Mouse (Mus musculus): ENCODE data around the gene Ogfod1. TPM values are rescaled to one million over a fixed set of nuclear protein-coding genes. Genes with fewer than 3 reads are reported as not detected.

The Ogfod1 gene
- total RNA-seq (2014; fragmentation: Nextera tagmentation) = 17.2 and 19.0 TPM in 2 replicates
- 8.4 and 11.3 TPM in 2 replicates for total RNA-seq (2017)

- ATAC-seq (replicated peaks; ENCODE audit: low FRiP score, low TSS enrichment, poor library complexity, severe bottlenecking) = peak; percentile 97
Measured at GRCm38 (mm10) chr8:94036944-94037524, at the start of gene Ogfod1, which contains the start of gene Nudt21. TSS of gene Ogfod1 (plus strand) at chr8:94037198. TSS of gene Nudt21 (minus strand) at chr8:94037031.

DNA sequence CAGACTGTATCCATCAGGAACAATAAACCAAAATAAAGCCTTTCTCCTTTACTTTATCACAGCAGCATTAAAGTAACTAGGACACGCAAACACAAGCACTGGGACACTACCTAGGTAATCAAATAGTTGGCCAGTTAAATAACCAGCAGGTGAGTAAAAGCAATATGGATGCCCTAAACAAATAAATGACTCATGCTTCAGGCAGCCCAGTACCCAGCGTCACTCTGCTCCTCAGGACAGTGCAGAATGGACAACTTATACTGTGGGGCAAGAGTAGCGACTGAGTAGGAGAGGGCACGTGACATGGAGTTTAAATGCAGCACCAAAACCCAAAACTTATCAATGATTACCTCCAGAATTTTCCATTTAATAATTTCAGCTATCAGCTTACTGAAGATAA is 47.3 kb upstream of the Ogfod1 start:
- ATAC-seq (replicated peaks; ENCODE audit: low FRiP score, low TSS enrichment, poor library complexity, severe bottlenecking) = no peak

GRCm38 (mm10) chr8:93998961-93999360 is 38.0 kb upstream of the Ogfod1 start:
- no peak for ATAC-seq (replicated peaks; ENCODE audit: low FRiP score, low TSS enrichment, poor library complexity, severe bottlenecking)

DNA sequence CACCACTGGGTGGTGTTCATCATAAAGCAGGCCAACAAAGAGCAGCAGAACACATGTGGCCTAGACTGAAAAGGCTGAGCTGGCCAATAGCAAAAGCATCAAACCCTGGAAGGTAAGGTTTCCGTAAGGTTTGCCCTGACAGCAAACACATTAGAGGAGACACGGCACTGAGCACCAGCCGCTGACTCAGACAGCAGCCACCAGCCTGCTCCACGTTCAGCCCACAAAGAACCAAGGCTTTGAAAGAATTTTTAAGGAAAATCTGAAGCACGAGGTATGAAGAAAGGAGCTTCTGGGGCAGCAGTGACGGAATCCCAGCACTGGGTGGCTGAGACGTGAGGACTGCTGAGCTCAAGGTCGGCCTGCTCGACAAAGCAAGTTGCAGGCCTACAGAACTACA is 32.9 kb upstream of the Ogfod1 start:
- 0 out of 2 replicates have a peak, but pooled peaks have one; percentile 34 for ATAC-seq (replicated peaks; ENCODE audit: low FRiP score, low TSS enrichment, poor library complexity, severe bottlenecking)

DNA sequence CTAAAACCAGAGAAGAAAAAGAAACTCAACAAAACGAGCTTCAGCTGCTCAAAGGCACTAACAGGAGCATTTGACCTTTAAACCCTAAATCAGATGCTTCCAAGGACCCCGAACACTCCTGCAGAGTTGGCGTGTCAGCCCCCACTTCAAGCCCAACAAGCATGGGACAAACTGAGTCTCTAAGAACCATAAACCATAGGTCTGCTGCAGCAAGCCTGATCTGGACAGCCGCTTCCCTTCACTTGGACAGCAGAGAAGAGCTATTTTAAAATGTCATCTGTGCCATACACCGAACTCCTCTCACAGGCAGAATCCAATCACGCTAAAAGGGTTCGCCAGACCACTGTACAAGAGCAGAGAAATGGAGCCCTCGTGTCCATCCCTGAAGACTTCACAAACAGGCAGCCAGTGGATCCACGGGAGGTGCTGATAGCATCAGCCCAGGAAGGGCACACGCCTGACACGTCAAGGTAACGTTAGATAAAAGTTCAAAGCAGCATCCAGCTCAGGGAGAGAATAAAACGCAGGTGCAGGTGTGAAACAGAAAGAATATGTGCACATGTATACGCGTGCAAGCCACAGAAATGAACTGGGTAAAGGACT is 27.7 kb upstream of the Ogfod1 start:
- no peak for ATAC-seq (replicated peaks; ENCODE audit: low FRiP score, low TSS enrichment, poor library complexity, severe bottlenecking)

DNA sequence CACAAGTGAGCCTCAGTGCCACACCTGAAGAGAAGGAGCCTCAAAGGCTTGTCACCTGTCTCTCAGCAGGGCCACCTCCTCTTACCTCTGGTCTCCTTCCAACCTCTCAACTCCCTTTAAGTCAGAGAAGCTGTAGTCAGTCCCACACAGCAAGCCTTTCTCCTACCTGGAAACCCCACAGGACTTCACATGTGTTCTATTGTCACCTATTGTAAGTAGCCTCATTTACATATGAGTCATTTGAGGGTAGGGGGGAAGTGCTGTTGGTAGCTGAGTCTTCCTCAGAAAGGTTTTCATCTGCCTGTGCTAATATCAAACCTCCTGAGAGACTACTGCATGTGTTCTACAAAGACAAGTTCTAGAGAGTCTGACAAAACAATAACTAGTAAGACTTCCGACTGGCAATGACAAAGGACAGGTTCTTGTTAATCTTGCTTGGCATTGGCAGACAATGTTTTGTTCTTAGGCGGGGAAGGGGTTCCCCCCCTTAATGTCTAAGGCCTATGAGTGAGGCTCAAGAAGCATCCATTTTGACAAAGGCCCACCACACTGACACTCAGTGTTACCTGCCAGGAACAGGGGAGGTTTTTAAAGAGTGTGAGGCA is 26.8 kb upstream of the Ogfod1 start:
- no peak for ATAC-seq (replicated peaks; ENCODE audit: low FRiP score, low TSS enrichment, poor library complexity, severe bottlenecking)

- ATAC-seq (replicated peaks; ENCODE audit: low FRiP score, low TSS enrichment, poor library complexity, severe bottlenecking) = peak; percentile 46
Measured at GRCm38 (mm10) chr8:94011076-94012012, 25.7 kb upstream of the Ogfod1 start.

- peak; percentile 62 for ATAC-seq (replicated peaks; ENCODE audit: low FRiP score, low TSS enrichment, poor library complexity, severe bottlenecking)
Measured at GRCm38 (mm10) chr8:94012013-94012951, 24.7 kb upstream of the Ogfod1 start, which contains the start of gene Amfr. TSS of gene Amfr (minus strand) at chr8:94012842.

DNA sequence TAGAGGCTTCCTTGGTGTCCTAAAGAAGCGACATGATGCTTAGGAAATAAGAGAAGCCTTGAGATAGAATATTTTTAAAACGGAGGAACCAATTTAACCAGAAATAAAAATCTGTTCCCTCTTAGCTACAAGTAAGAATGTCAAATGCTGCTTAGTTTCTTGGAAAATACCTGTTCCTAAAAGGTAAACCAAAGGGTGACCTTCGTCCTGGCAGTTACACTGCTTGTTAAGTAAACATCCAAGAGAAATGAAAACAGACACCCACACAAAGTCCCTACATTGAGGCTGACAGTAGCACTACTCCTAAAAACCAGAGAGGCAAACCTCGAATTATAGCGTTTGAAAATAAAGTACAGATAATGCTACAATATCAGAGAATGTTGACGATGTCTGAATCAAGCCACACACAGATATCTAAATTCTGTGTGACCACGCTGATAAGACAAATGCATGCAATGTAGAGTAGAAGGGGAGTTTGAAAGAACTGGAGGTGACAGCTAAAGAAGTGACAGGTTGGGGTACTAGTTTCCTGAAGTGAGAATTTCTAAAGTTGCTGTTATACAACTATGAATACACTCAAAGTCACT is 23.9 kb upstream of the Ogfod1 start:
- peak; percentile 25; the same call in 1 of the 2 replicates for ATAC-seq (replicated peaks; ENCODE audit: low FRiP score, low TSS enrichment, poor library complexity, severe bottlenecking)

DNA sequence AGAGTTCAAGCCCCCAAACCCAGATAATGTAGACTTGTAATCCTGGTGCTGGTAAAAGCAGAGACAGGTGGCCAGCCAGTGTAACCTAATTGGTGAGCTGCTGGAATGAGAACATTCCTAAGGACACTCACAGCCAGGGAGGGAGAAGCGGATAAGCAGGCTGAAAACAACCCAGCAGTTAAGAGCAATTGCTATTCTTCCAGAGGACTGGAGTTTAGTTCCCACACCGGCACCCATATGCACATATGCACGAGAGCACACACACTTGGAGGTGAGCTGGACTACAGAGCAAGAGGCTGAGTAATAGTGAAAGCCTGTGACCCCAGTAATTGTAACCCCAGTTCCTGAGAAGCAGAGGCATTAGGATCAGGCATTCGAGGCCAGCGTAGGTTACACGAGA is 13.1 kb upstream of the Ogfod1 start:
- ATAC-seq (replicated peaks; ENCODE audit: low FRiP score, low TSS enrichment, poor library complexity, severe bottlenecking) = no peak

DNA sequence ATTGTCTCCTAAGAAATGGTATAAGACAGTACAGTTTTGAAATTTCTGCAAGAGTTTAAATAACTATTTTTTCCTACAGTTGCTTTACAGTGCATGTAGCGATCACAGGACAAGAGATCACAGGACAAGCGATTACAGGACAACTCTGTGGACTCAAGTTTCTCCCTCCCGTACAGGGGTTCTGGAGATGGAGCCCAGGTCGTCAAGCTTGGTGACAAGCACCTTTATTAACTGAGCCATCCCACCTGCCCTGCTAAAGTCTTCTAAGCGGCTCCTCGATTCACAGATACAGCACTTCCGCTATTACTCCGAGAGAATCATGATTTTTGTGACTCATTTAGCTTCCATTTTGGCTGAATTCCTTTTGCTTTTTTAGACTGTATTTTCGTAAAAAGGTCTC is 7.3 kb upstream of the Ogfod1 start:
- no peak for ATAC-seq (replicated peaks; ENCODE audit: low FRiP score, low TSS enrichment, poor library complexity, severe bottlenecking)

GRCm38 (mm10) chr8:94033601-94034000 is 3.4 kb upstream of the Ogfod1 start:
- no peak for ATAC-seq (replicated peaks; ENCODE audit: low FRiP score, low TSS enrichment, poor library complexity, severe bottlenecking)

- ATAC-seq (replicated peaks; ENCODE audit: low FRiP score, low TSS enrichment, poor library complexity, severe bottlenecking) = no peak
Measured at GRCm38 (mm10) chr8:94035200-94035599, 1.8 kb upstream of the Ogfod1 start.

GRCm38 (mm10) chr8:94036541-94036940 is 457 bp upstream of the Ogfod1 start:
- peak; percentile 61 for ATAC-seq (replicated peaks; ENCODE audit: low FRiP score, low TSS enrichment, poor library complexity, severe bottlenecking)

GRCm38 (mm10) chr8:94037806-94038205 is 808 bp downstream of the Ogfod1 start:
- ATAC-seq (replicated peaks; ENCODE audit: low FRiP score, low TSS enrichment, poor library complexity, severe bottlenecking) = no peak

DNA sequence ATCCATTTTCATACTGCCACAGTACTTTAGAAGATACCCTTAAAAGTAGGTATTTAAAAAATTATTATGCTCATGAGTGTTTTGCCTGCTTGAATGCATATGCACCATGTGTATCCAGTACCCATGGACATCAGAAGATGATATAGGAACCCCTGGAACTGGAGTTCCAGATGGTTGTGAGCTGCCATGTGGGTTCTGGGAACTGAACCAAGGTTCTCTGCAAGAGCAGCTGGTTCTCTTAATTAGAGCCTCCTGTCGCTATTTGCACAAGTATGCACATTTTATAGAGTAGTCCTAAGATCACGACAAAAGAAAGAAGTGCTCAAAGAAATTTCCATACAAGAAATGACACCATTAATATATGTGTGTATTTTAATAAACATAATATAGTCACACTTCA is 10.8 kb downstream of the Ogfod1 start:
- ATAC-seq (replicated peaks; ENCODE audit: low FRiP score, low TSS enrichment, poor library complexity, severe bottlenecking) = no peak

DNA sequence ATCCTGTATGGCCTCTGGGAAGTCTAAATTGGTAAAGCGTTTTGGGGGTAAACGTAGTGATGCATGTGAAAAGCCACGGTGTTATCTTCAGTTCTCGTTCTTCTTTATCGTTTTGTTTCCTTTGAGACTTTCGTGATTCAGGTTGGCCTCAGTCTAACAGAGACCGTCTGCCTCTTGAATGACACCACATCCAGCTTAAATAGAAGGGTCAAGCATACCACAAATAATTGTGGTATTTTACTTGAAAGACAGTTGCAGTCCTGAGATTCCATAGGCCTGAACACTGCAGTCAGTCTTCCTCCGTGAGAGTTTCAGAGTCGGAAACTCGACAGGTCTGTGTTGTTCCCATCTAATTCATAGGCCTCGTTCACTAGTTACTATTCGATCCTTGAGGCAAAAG is 15.7 kb downstream of the Ogfod1 start:
- ATAC-seq (replicated peaks; ENCODE audit: low FRiP score, low TSS enrichment, poor library complexity, severe bottlenecking) = no peak

GRCm38 (mm10) chr8:94057157-94057854 is 20.3 kb downstream of the Ogfod1 start:
- peak; percentile 71; the same call in 1 of the 2 replicates for ATAC-seq (replicated peaks; ENCODE audit: low FRiP score, low TSS enrichment, poor library complexity, severe bottlenecking)

Measured in megakaryocyte-erythroid progenitor cell, adult 5-6 weeks (primary cell).